Mouse (Mus musculus): Measurements from ENCODE around the gene Osbpl3. TPM values are rescaled to one million over a fixed set of nuclear protein-coding genes. Genes with fewer than 3 reads are reported as not detected.
A peak's percentile ranks its signal among the peaks of the same experiment; 100 is the strongest.

Osbpl3 gene
- polyA plus RNA-seq, 1 experiment = 4.1 TPM

GRCm38 (mm10) chr6:50318150-50318549 is 137.9 kb downstream of the Osbpl3 start:
- DNase-seq = no peak
- no peak for TF ChIP-seq CTCF (IDR thresholded peaks at IDR 0.05; ENCODE audit: insufficient read depth, low read length)
- no peak for TF ChIP-seq POLR2A (IDR thresholded peaks at IDR 0.05; ENCODE audit: borderline replicate concordance, extremely low read depth, low read depth, low read length)
- WGBS = 61% methylated on average over 2 of the region's 2 CpGs
- Histone ChIP-seq H3K4me1 (ENCODE audit: control insufficient read depth, insufficient read depth, low read length) (no peaks in the 10 kb centered on the region), H3K4me3 (replicated peaks; ENCODE audit: extremely low read depth, low read depth, low read length) (no peak overlapping the region)

- no peak for DNase-seq
- TF ChIP-seq POLR2A (IDR thresholded peaks at IDR 0.05; ENCODE audit: borderline replicate concordance, extremely low read depth, low read depth, low read length) (no peak), CTCF (IDR thresholded peaks at IDR 0.05; ENCODE audit: insufficient read depth, low read length) (no peak)
- H3K4me1 ChIP-seq (ENCODE audit: control insufficient read depth, insufficient read depth, low read length) = no peaks in the 10 kb centered on the region
- H3K4me3 ChIP-seq (replicated peaks; ENCODE audit: extremely low read depth, low read depth, low read length) = no peak overlapping the region
- WGBS = 90% methylated on average over 7 of the region's 7 CpGs
Observed at GRCm38 (mm10) chr6:50316795-50317505, 139.1 kb downstream of the Osbpl3 start.

- TF ChIP-seq POLR2A (IDR thresholded peaks at IDR 0.05; ENCODE audit: borderline replicate concordance, extremely low read depth, low read depth, low read length) (no peak), CTCF (IDR thresholded peaks at IDR 0.05; ENCODE audit: insufficient read depth, low read length) (no peak)
- 62% methylated on average over 12 of the region's 12 CpGs for WGBS
- H3K4me1 ChIP-seq (ENCODE audit: control insufficient read depth, insufficient read depth, low read length) = no peaks in the 10 kb centered on the region
- no peak overlapping the region for H3K4me3 ChIP-seq (replicated peaks; ENCODE audit: extremely low read depth, low read depth, low read length)
- DNase-seq = peak; percentile 10
Observed at GRCm38 (mm10) chr6:50314406-50315071, 141.5 kb downstream of the Osbpl3 start.

- peak; percentile 71 for DNase-seq
- Histone ChIP-seq H3K4me3 (replicated peaks; ENCODE audit: extremely low read depth, low read depth, low read length) (no peak overlapping the region), H3K4me1 (ENCODE audit: control insufficient read depth, insufficient read depth, low read length) (no peaks in the 10 kb centered on the region)
- TF ChIP-seq CTCF (IDR thresholded peaks at IDR 0.05; ENCODE audit: insufficient read depth, low read length) (peak; percentile 89), POLR2A (IDR thresholded peaks at IDR 0.05; ENCODE audit: borderline replicate concordance, extremely low read depth, low read depth, low read length) (no peak)
- 48% methylated on average over 4 of the region's 4 CpGs for WGBS
Observed at GRCm38 (mm10) chr6:50312647-50313046, 143.4 kb downstream of the Osbpl3 start.

- no peak overlapping the region for H3K4me3 ChIP-seq (replicated peaks; ENCODE audit: extremely low read depth, low read depth, low read length)
- H3K4me1 ChIP-seq (ENCODE audit: control insufficient read depth, insufficient read depth, low read length) = no peaks in the 10 kb centered on the region
- DNase-seq = no peak
- no peak for TF ChIP-seq POLR2A (IDR thresholded peaks at IDR 0.05; ENCODE audit: borderline replicate concordance, extremely low read depth, low read depth, low read length)
- TF ChIP-seq CTCF (IDR thresholded peaks at IDR 0.05; ENCODE audit: insufficient read depth, low read length) = 0 out of 2 replicates have a peak, but pooled peaks have one; percentile 3
- 34% methylated on average over 6 of the region's 6 CpGs for WGBS
Observed at GRCm38 (mm10) chr6:50309019-50309418, 147.0 kb downstream of the Osbpl3 start.

- H3K4me3 ChIP-seq (replicated peaks; ENCODE audit: extremely low read depth, low read depth, low read length) = no peak overlapping the region
- no peak for TF ChIP-seq POLR2A (IDR thresholded peaks at IDR 0.05; ENCODE audit: borderline replicate concordance, extremely low read depth, low read depth, low read length)
- TF ChIP-seq CTCF (IDR thresholded peaks at IDR 0.05; ENCODE audit: insufficient read depth, low read length) = no peak
- DNase-seq = no peak
- no peaks in the 10 kb centered on the region for H3K4me1 ChIP-seq (ENCODE audit: control insufficient read depth, insufficient read depth, low read length)
- 71% methylated on average over 4 of the region's 4 CpGs for WGBS
Observed at GRCm38 (mm10) chr6:50306625-50307024, 149.4 kb downstream of the Osbpl3 start.

- 58% methylated on average over 4 of the region's 4 CpGs for WGBS
- Histone ChIP-seq H3K4me1 (ENCODE audit: control insufficient read depth, insufficient read depth, low read length) (no peaks in the 10 kb centered on the region), H3K4me3 (replicated peaks; ENCODE audit: extremely low read depth, low read depth, low read length) (no peak overlapping the region)
- TF ChIP-seq POLR2A (IDR thresholded peaks at IDR 0.05; ENCODE audit: borderline replicate concordance, extremely low read depth, low read depth, low read length) = no peak
- peak; percentile 97 for TF ChIP-seq CTCF (IDR thresholded peaks at IDR 0.05; ENCODE audit: insufficient read depth, low read length)
- peak; percentile 68 for DNase-seq
Observed at GRCm38 (mm10) chr6:50304949-50305491, 151.0 kb downstream of the Osbpl3 start.

- 85% methylated on average over 7 of the region's 7 CpGs for WGBS
- Histone ChIP-seq H3K4me1 (ENCODE audit: control insufficient read depth, insufficient read depth, low read length) (no peaks in the 10 kb centered on the region), H3K4me3 (replicated peaks; ENCODE audit: extremely low read depth, low read depth, low read length) (no peak overlapping the region)
- no peak for TF ChIP-seq CTCF (IDR thresholded peaks at IDR 0.05; ENCODE audit: insufficient read depth, low read length)
- TF ChIP-seq POLR2A (IDR thresholded peaks at IDR 0.05; ENCODE audit: borderline replicate concordance, extremely low read depth, low read depth, low read length) = no peak
- DNase-seq = no peak
Observed at GRCm38 (mm10) chr6:50301121-50301520, 154.9 kb downstream of the Osbpl3 start.

GRCm38 (mm10) chr6:50300622-50301021 is 155.4 kb downstream of the Osbpl3 start:
- H3K4me1 ChIP-seq (ENCODE audit: control insufficient read depth, insufficient read depth, low read length) = no peaks in the 10 kb centered on the region
- no peak overlapping the region for H3K4me3 ChIP-seq (replicated peaks; ENCODE audit: extremely low read depth, low read depth, low read length)
- WGBS = 77% methylated on average over 6 of the region's 6 CpGs
- DNase-seq = no peak
- TF ChIP-seq POLR2A (IDR thresholded peaks at IDR 0.05; ENCODE audit: borderline replicate concordance, extremely low read depth, low read depth, low read length) (no peak), CTCF (IDR thresholded peaks at IDR 0.05; ENCODE audit: insufficient read depth, low read length) (no peak)

Data from lung, adult 2 months (tissue).